Mouse (Mus musculus): ENCODE data around the gene Hhat. TPM values are rescaled to one million over a fixed set of nuclear protein-coding genes. Genes with fewer than 3 reads are reported as not detected.

The Hhat gene
- total RNA-seq, 2 experiments from 2014 or later: 1.2 to 1.8 TPM

- intact Hi-C loops (cut with DNase I): no loop called here
- DNase-seq (ENCODE audit: low spot score in 2 of 2): peak in 1 of 2 experiments; percentile 29
Observed at GRCm38 (mm10) chr1:192522376-192523178, 248.4 kb downstream of the Hhat start.

- intact Hi-C loops (cut with DNase I): no loop called here
- DNase-seq (ENCODE audit: low spot score in 2 of 2): no peak
Observed at GRCm38 (mm10) chr1:192520836-192521435, 250.1 kb downstream of the Hhat start.

- DNase-seq (ENCODE audit: low spot score in 2 of 2): no peak
- intact Hi-C loops (cut with DNase I): no loop called here
Observed at GRCm38 (mm10) chr1:192519713-192520112, 251.3 kb downstream of the Hhat start.

GRCm38 (mm10) chr1:192515373-192515772 lies 255.7 kb downstream of the Hhat start:
- intact Hi-C loops (cut with DNase I): no loop called here
- DNase-seq (ENCODE audit: low spot score in 2 of 2): no peak

- intact Hi-C loops (cut with DNase I): no loop called here
- no peak for DNase-seq (ENCODE audit: low spot score in 2 of 2)
Observed at GRCm38 (mm10) chr1:192512821-192513220, 258.2 kb downstream of the Hhat start.

GRCm38 (mm10) chr1:192503651-192504050 lies 267.4 kb downstream of the Hhat start:
- intact Hi-C loops (cut with DNase I): no loop called here
- no peak for DNase-seq (ENCODE audit: low spot score in 2 of 2)

- intact Hi-C loops (cut with DNase I): no loop called here
Observed at GRCm38 (mm10) chr1:192502835-192503234, 268.2 kb downstream of the Hhat start.

GRCm38 (mm10) chr1:192502016-192502415 lies 269.0 kb downstream of the Hhat start:
- intact Hi-C loops (cut with DNase I): no loop called here
- peak; percentile 30 to 41 for DNase-seq (ENCODE audit: low spot score in 2 of 2)

More at GRCm38 (mm10) chr1:192502835-192503234, 268.2 kb downstream of the Hhat start:
- no peak for DNase-seq (ENCODE audit: low spot score in 2 of 2)

- DNase-seq (ENCODE audit: low spot score in 2 of 2): no peak
- intact Hi-C loops (cut with DNase I): no loop called here
Observed at GRCm38 (mm10) chr1:192497505-192497904, 273.5 kb downstream of the Hhat start.

- DNase-seq (ENCODE audit: low spot score in 2 of 2): no peak
- intact Hi-C loops (cut with DNase I): no loop called here
Observed at GRCm38 (mm10) chr1:192489908-192490825, 280.9 kb downstream of the Hhat start.

GRCm38 (mm10) chr1:192487571-192487970 lies 283.5 kb downstream of the Hhat start:
- DNase-seq (ENCODE audit: low spot score in 2 of 2): no peak
- intact Hi-C loops (cut with DNase I): no loop called here

- peak in 1 of 2 experiments; percentile 25 for DNase-seq (ENCODE audit: low spot score in 2 of 2)
- intact Hi-C loops (cut with DNase I): no loop called here
Observed at GRCm38 (mm10) chr1:192485030-192485429, 286.0 kb downstream of the Hhat start.

GRCm38 (mm10) chr1:192481446-192481845 lies 289.6 kb downstream of the Hhat start:
- intact Hi-C loops (cut with DNase I): no loop called here
- DNase-seq (ENCODE audit: low spot score in 2 of 2): no peak

- DNase-seq (ENCODE audit: low spot score in 2 of 2): no peak
- intact Hi-C loops (cut with DNase I): no loop called here
Observed at GRCm38 (mm10) chr1:192480072-192480784, 290.8 kb downstream of the Hhat start.

- no peak for DNase-seq (ENCODE audit: low spot score in 2 of 2)
- intact Hi-C loops (cut with DNase I): no loop called here
Observed at GRCm38 (mm10) chr1:192478176-192478575, 292.8 kb downstream of the Hhat start.

- intact Hi-C loops (cut with DNase I): no loop called here
- no peak for DNase-seq (ENCODE audit: low spot score in 2 of 2)
Observed at GRCm38 (mm10) chr1:192477556-192477955, 293.5 kb downstream of the Hhat start.

- DNase-seq (ENCODE audit: low spot score in 2 of 2): no peak
- intact Hi-C loops (cut with DNase I): no loop called here
Observed at GRCm38 (mm10) chr1:192476704-192477103, 294.3 kb downstream of the Hhat start.

- no peak for DNase-seq (ENCODE audit: low spot score in 2 of 2)
- intact Hi-C loops (cut with DNase I): no loop called here
Observed at GRCm38 (mm10) chr1:192473134-192473533, 297.9 kb downstream of the Hhat start.

GRCm38 (mm10) chr1:192472366-192472765 lies 298.7 kb downstream of the Hhat start:
- intact Hi-C loops (cut with DNase I): no loop called here

More at GRCm38 (mm10) chr1:192472366-192472765, 298.7 kb downstream of the Hhat start:
- DNase-seq (ENCODE audit: low spot score in 2 of 2): no peak
